Mouse (Mus musculus) forebrain, embryonic 13.5 days (tissue): ENCODE results near the gene Scgb2b27. TPM values are rescaled to one million over a fixed set of nuclear protein-coding genes. Genes with fewer than 3 reads are reported as not detected.
"Not testable (repeated sequence)": the region's sequence is repeated elsewhere in the genome, so short reads cannot be mapped to it uniquely, and the experiment has no call there.

Experiments used
- ATAC-seq: fragments of 200-750 bp; cut with Nextera tagmentation; 2 replicates; pipeline ENCODE4 v1.8.0; 2017
- H3K27ac ChIP-seq: fragments of 300-500 bp; sonication (generic); 2 replicates; pipeline ENCODE4 v1.5.1; 2015; ENCODE audit warnings: inconsistent platforms, mild to moderate bottlenecking, moderate library complexity
- H3K27me3 ChIP-seq: fragments of 300-500 bp; sonication (generic); 2 replicates; pipeline ENCODE4 v1.6.1; 2015; ENCODE audit warnings: mild to moderate bottlenecking, inconsistent platforms
- H3K36me3 ChIP-seq: fragments of 300-500 bp; sonication (generic); 2 replicates; pipeline ENCODE4 v1.6.1; 2015; ENCODE audit warnings: mild to moderate bottlenecking, inconsistent platforms; ENCODE audit not compliant: poor library complexity, severe bottlenecking
- H3K4me1 ChIP-seq: fragments of 300-500 bp; sonication (generic); 2 replicates; pipeline ENCODE4 v1.6.1; 2015; ENCODE audit warnings: inconsistent platforms
- H3K4me2 ChIP-seq: fragments of 300-500 bp; sonication (generic); 2 replicates; pipeline ENCODE4 v1.6.1; 2015; ENCODE audit warnings: inconsistent platforms, mild to moderate bottlenecking, moderate library complexity
- H3K4me3 ChIP-seq: fragments of 300-500 bp; sonication (generic); 2 replicates; pipeline ENCODE4 v1.5.1; 2015; ENCODE audit warnings: mild to moderate bottlenecking, inconsistent platforms
- H3K9ac ChIP-seq: fragments of 300-500 bp; sonication (generic); 2 replicates; pipeline ENCODE4 v1.6.1; 2015; ENCODE audit warnings: mild to moderate bottlenecking, inconsistent platforms
- H3K9me3 ChIP-seq: fragments of 300-500 bp; sonication (generic); replicated peaks from 2 replicates; pipeline ENCODE4 v1.6.1; 2016; ENCODE audit warnings: inconsistent platforms
- WGBS: fragments of 180-500 bp; shearing (Covaris S2); methylation state at CpG from one replicate; pipeline ENCODE4 v1.1.7; 2015; 5-methylcytosine and 5-hydroxymethylcytosine counted together
- polyA plus RNA-seq: library from polyadenylated mRNA; unstranded; fragments of >200 nt; fragmentation: Nextera tagmentation; extraction: Ambion mirVana; gene quantifications from 2 replicates; pipeline ENCODE4 v1.2.1, GENCODE M21; 2015

The Scgb2b27 gene
- not detected in 2 replicates for polyA plus RNA-seq

DNA sequence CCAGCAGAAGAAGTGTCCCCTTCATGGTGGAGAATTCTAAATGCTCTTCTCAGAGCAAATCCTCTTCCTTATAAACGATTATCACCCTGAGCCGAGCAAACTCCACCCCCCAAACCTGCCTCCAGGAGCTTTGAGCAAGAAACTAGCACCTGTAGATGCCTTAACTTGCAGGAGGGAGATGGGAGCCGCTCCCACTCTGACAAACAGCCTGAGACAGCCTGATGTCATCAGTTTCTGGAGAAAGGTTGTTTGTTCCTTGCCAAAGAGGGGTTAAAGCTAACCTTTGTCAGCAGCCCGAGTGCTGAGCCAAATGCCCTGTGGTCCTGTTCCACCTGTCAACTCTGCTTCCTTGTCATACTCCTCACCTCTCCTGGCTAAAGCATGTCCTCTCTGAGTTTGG lies at the start of gene Scgb2b27:
Gene Scgb2b27, minus strand, starts transcription at position 101 of the 400 bp plus-strand sequence.
- whole genome bisulfite sequencing, result 73% methylated on average over 4 of the region's 4 CpGs
- Histone ChIP-seq H3K27me3 (no peaks in the 10 kb centered on the region), H3K4me1 (no peaks in the 10 kb centered on the region), H3K9ac (no peak within 1 kb of the TSS), H3K4me2 (no peak within 1 kb of the TSS), H3K9me3 (peaks cover 53% of the 10 kb centered on the region), H3K27ac (no peak within 1 kb of the TSS), H3K36me3 (no peaks in the 10 kb centered on the region), H3K4me3 (no peak within 1 kb of the TSS)
- no peak for ATAC-seq

DNA sequence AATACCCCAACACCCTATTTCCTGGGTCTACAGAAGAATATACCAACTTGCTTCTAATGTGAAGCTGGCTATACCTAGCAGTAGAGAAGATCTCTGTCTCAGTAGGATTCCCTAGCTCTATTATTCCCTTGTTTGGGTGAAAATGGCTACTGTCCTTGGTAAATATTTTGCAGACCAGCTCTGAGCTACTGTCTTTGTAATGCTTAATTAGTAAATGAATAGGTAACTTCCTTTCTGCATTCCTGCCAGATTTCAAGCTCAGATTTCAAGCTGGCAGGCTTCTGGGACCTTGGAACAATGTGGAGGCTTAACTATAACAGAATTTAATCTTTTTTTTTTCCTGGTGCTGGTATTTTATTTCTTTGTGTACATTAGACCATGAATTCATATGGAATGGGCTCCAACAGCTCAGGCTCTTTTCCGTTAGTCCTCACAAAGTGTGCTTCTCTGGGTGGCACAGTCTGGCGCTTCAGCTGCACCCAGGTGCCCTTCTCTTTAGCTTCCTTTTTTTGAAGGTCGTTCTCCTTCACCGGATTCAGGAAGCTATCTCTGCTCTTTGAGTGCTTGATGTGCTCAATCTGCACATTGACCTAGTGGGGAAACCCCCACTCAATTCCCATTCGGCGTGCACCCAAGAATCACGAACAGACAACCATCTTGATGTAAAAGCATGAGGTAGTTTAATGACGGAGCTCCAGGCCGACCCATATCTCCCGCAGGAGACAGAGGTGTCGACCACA lies 22.5 kb upstream of the Scgb2b27 start:
- H3K36me3 ChIP-seq, H3K4me1 ChIP-seq, H3K27me3 ChIP-seq, H3K27ac ChIP-seq, H3K9ac ChIP-seq, ATAC-seq, H3K4me3 ChIP-seq, H3K4me2 ChIP-seq: not testable (repeated sequence)
- 92% methylated on average over 11 of the region's 11 CpGs for WGBS
- H3K9me3 ChIP-seq, result peaks cover 63% of the 10 kb centered on the region

DNA sequence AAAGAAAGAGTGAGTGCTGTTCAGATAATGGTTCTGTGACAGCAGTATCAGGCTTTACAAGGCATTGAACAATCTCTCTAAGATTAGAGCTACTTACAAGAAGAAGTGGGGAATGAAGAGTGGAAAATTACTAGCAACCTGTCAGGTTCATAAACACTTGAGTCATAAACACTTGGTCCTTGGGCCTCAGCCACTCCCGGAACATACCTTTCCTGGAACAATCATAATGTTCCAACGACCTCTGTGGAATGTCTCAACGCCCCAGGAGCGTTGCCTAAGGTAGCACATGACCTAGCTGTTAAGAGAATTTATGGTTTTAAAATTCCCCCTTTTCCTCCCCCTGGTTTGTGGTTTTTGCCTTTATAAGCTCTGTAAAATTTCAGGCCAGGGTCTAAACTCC lies 20.8 kb upstream of the Scgb2b27 start:
- not testable (repeated sequence) for ATAC-seq, H3K4me1 ChIP-seq

DNA sequence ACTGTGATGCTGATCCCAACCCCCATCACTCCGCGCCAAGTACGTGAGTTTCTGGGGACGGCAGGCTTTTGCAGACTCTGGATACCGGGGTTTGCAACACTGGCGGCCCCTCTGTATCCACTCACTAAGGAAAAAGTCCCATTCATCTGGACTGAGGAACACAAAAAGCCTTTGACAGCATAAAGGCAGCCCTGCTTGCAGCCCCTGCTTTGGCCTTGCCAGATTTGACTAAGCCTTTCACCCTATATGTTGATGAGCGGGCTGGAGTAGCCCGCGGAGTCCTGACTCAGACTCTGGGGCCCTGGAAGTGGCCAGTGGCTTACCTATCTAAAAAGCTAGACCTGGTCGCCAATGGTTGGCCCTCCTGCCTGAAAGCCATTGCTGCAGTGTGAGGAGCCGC lies 16.3 kb upstream of the Scgb2b27 start:
- Histone ChIP-seq H3K4me3 (no peak overlapping the region), H3K9ac (no peak overlapping the region), H3K27me3 (no peaks in the 10 kb centered on the region), H3K27ac (no peak overlapping the region), H3K4me1 (no peaks in the 10 kb centered on the region), H3K9me3 (peaks cover 80% of the 10 kb centered on the region), H3K36me3 (no peaks in the 10 kb centered on the region), H3K4me2 (no peak overlapping the region)
- 96% methylated on average over 11 of the region's 11 CpGs for WGBS
- no peak for ATAC-seq

More for the DNA sequence above, 20.8 kb upstream of the Scgb2b27 start:
- H3K27me3 ChIP-seq, H3K9ac ChIP-seq, H3K27ac ChIP-seq, H3K4me3 ChIP-seq, H3K4me2 ChIP-seq, H3K36me3 ChIP-seq: not testable (repeated sequence)
- H3K9me3 ChIP-seq, result peaks cover 64% of the 10 kb centered on the region
- WGBS, result 77% methylated on average over 3 of the region's 4 CpGs

DNA sequence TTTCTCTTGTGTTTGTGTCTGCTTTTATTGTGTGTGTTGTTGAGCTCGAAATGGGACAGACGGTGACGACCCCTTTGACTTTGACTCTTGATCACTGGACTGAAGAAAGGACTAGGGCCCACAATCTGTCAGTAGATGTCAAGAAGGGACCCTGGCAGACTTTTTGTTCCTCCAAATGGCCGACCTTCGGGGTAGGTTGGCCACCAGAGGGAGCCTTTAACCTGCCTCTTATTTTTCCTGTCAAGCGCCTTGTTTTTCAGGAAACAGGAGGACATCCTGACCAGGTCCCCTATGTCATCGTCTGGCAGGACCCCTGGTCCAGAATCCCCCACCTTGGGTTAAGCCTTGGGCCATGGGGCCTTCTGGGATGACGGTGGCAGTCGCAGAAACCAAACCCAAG lies 13.5 kb upstream of the Scgb2b27 start:
- ATAC-seq, H3K36me3 ChIP-seq, H3K27ac ChIP-seq, H3K27me3 ChIP-seq, H3K4me2 ChIP-seq, H3K4me1 ChIP-seq, H3K4me3 ChIP-seq, H3K9ac ChIP-seq: not testable (repeated sequence)
- 87% methylated on average over 9 of the region's 9 CpGs for WGBS
- peaks cover 83% of the 10 kb centered on the region for H3K9me3 ChIP-seq

DNA sequence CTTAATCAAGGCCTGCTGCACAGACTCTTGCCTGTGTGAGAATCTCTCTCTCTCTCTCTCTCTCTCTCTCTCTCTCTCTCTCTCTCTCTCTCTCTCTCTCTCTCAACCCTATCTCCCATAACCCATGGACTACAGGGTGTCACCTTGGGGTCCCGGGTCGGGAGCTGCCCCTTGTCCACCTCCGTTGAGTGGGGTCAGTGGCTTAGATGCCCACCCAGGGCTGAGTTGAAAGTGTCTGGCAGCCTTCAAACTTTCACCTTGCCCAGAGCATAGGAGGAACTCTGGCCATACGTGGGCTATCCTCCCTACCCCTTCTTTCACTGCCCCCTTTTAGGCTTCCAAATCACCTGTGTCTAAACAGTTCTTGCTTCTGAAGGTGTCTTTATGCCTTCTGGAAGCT lies 11.9 kb upstream of the Scgb2b27 start:
- H3K36me3 ChIP-seq, result no peaks in the 10 kb centered on the region
- H3K4me3 ChIP-seq, result no peak overlapping the region
- H3K27me3 ChIP-seq, result no peaks in the 10 kb centered on the region
- ATAC-seq, result no peak
- peaks cover 84% of the 10 kb centered on the region for H3K9me3 ChIP-seq
- no peak overlapping the region for H3K27ac ChIP-seq
- H3K9ac ChIP-seq, result no peak overlapping the region
- whole genome bisulfite sequencing, result 93% methylated on average over 4 of the region's 4 CpGs
- no peak overlapping the region for H3K4me2 ChIP-seq
- no peaks in the 10 kb centered on the region for H3K4me1 ChIP-seq

DNA sequence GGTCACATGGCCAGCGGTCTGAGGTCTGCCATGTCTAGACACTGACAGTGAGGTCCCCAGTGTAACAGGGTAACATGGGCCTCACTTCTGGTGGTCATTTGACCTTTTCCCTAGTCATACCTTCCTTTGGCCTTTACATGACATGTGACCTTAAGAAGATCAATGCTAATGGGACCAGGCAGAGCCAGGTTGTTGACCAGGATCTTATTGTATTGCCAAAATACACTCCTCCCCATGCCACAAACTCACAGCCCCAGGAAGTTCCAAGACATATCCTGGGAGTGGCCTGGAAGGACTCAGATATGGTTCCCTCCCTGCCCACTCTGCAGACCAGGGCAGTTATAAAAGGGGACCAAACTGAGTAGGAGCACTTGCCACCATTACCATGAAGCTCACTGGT lies 7.4 kb upstream of the Scgb2b27 start, which contains the start of gene Scgb1b27:
Gene Scgb1b27, plus strand, starts transcription at position 301 of the 400 bp plus-strand sequence.
- ATAC-seq, H3K36me3 ChIP-seq, H3K27ac ChIP-seq, H3K27me3 ChIP-seq, H3K9ac ChIP-seq, H3K4me1 ChIP-seq, H3K4me2 ChIP-seq, H3K4me3 ChIP-seq: not testable (repeated sequence)
- 100% methylated on average over 1 of the region's 1 CpGs for WGBS
- H3K9me3 ChIP-seq, result peaks cover 67% of the 10 kb centered on the region

DNA sequence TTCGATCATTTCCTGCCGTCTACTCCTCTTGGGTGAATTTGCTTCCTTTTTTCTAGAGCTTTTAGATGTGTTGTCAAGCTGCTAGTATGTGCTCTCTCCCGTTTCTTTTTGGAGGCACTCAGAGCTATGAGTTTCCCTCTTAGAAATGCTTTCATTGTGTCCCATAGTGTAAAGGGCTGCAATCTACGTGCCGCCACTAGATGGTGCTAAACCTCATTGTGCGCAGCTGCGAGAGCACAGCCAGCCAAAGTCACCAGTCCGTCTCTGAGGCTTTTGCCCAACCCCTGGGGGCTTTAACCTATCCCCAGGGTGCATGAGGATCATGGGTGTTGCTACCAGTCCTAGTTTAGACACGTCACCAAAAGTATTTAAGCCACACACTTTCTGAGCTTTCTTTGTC lies 31.5 kb downstream of the Scgb2b27 start:
- peaks cover 15% of the 10 kb centered on the region for H3K9me3 ChIP-seq
- WGBS, result 34% methylated on average over 8 of the region's 9 CpGs
- not testable (repeated sequence) for H3K4me3 ChIP-seq, ATAC-seq, H3K9ac ChIP-seq, H3K4me2 ChIP-seq, H3K27me3 ChIP-seq, H3K4me1 ChIP-seq, H3K27ac ChIP-seq, H3K36me3 ChIP-seq

Other genes starting within 250 kb of the Scgb2b27 start
- not detected in 2 replicates for gene Scgb2b26, start 68.9 kb downstream of the Scgb2b27 start, polyA plus RNA-seq
- gene Scgb1b27, start 7.5 kb upstream of the Scgb2b27 start, polyA plus RNA-seq, result not detected in 2 replicates
- gene Scgb1b30, start 81.5 kb upstream of the Scgb2b27 start, polyA plus RNA-seq, result not detected in 2 replicates
- 3.0 and 4.1 TPM in 2 replicates for gene Wtip, start 119.3 kb upstream of the Scgb2b27 start, polyA plus RNA-seq
- 222 and 242 TPM in 2 replicates for gene Uba2, start 155.7 kb upstream of the Scgb2b27 start, polyA plus RNA-seq
- gene Pdcd2l, start 182.7 kb upstream of the Scgb2b27 start, polyA plus RNA-seq, result 85.6 and 90.0 TPM in 2 replicates
- gene Gpi1, start 216.4 kb upstream of the Scgb2b27 start, polyA plus RNA-seq, result 216 and 230 TPM in 2 replicates
- gene Gm6096, start 237.1 kb upstream of the Scgb2b27 start, polyA plus RNA-seq, result not detected in 2 replicates